Mouse (Mus musculus): ENCODE data around the gene Pla2g4b.

Gene Pla2g4b

GRCm38 (mm10) chr2:120015882-120016281 lies 17.3 kb upstream of the Pla2g4b start:
- no peak for DNase-seq (ENCODE audit: low spot score in 2 of 2)

- no peak for DNase-seq (ENCODE audit: low spot score in 2 of 2)
Observed at GRCm38 (mm10) chr2:120017599-120017998, 15.6 kb upstream of the Pla2g4b start.

GRCm38 (mm10) chr2:120024337-120024736 lies 8.9 kb upstream of the Pla2g4b start:
- no peak for DNase-seq (ENCODE audit: low spot score in 2 of 2)

- DNase-seq (ENCODE audit: low spot score in 2 of 2), result peak; percentile 88
Observed at GRCm38 (mm10) chr2:120026984-120027949, 6.0 kb upstream of the Pla2g4b start, which contains the start of the genes Jmjd7 and Gm28042. Gene Jmjd7 (plus strand): TSS chr2:120027483. Gene Gm28042 (plus strand): TSS chr2:120027493.

GRCm38 (mm10) chr2:120027950-120028331 lies 5.3 kb upstream of the Pla2g4b start:
- no peak for DNase-seq (ENCODE audit: low spot score in 2 of 2)

GRCm38 (mm10) chr2:120030380-120030779 lies 2.8 kb upstream of the Pla2g4b start:
- DNase-seq (ENCODE audit: low spot score in 2 of 2), result no peak

GRCm38 (mm10) chr2:120033726-120034125 lies 509 bp downstream of the Pla2g4b start:
- no peak for DNase-seq (ENCODE audit: low spot score in 2 of 2)

GRCm38 (mm10) chr2:120037744-120038143 lies 4.5 kb downstream of the Pla2g4b start:
- no peak for DNase-seq (ENCODE audit: low spot score in 2 of 2)

GRCm38 (mm10) chr2:120040991-120041390 lies 7.8 kb downstream of the Pla2g4b start:
- DNase-seq (ENCODE audit: low spot score in 2 of 2), result no peak

- DNase-seq (ENCODE audit: low spot score in 2 of 2), result peak; percentile 62 to 65
Observed at GRCm38 (mm10) chr2:120044101-120044603, 10.9 kb downstream of the Pla2g4b start.

GRCm38 (mm10) chr2:120044676-120045075 lies 11.5 kb downstream of the Pla2g4b start:
- DNase-seq (ENCODE audit: low spot score in 2 of 2), result no peak

- DNase-seq (ENCODE audit: low spot score in 2 of 2), result peak; percentile 54
Observed at GRCm38 (mm10) chr2:120046486-120047310, 13.5 kb downstream of the Pla2g4b start.

- no peak for DNase-seq (ENCODE audit: low spot score in 2 of 2)
Observed at GRCm38 (mm10) chr2:120048173-120048572, 15.0 kb downstream of the Pla2g4b start.

GRCm38 (mm10) chr2:120049632-120050274 lies 16.5 kb downstream of the Pla2g4b start:
- no peak for DNase-seq (ENCODE audit: low spot score in 2 of 2)

- DNase-seq (ENCODE audit: low spot score in 2 of 2), result no peak
Observed at GRCm38 (mm10) chr2:120051405-120051804, 18.2 kb downstream of the Pla2g4b start.

- no peak for DNase-seq (ENCODE audit: low spot score in 2 of 2)
Observed at GRCm38 (mm10) chr2:120054771-120055552, 21.7 kb downstream of the Pla2g4b start.

GRCm38 (mm10) chr2:120055923-120056322 lies 22.7 kb downstream of the Pla2g4b start:
- DNase-seq (ENCODE audit: low spot score in 2 of 2), result no peak

- DNase-seq (ENCODE audit: low spot score in 2 of 2), result no peak
Observed at GRCm38 (mm10) chr2:120058818-120059217, 25.6 kb downstream of the Pla2g4b start.

GRCm38 (mm10) chr2:120059466-120059865 lies 26.2 kb downstream of the Pla2g4b start:
- DNase-seq (ENCODE audit: low spot score in 2 of 2), result no peak

GRCm38 (mm10) chr2:120060190-120060589 lies 27.0 kb downstream of the Pla2g4b start:
- no peak for DNase-seq (ENCODE audit: low spot score in 2 of 2)

GRCm38 (mm10) chr2:120060651-120061050 lies 27.4 kb downstream of the Pla2g4b start:
- no peak for DNase-seq (ENCODE audit: low spot score in 2 of 2)

All from right cerebral cortex, adult 2 months (tissue).